Mouse (Mus musculus) B cell, adult 62 days (primary cell): ENCODE measurements around the gene Sgsm1. TPM values are rescaled to one million over a fixed set of nuclear protein-coding genes. Genes with fewer than 3 reads are reported as not detected.

Experiments
- total RNA-seq: library from RNA; stranded (reverse); gene quantifications from 4 replicates; pipeline ENCODE4 v1.2.4, GENCODE M21; 2023

Gene Sgsm1
- not detected in 4 replicates for total RNA-seq

GRCm38 (mm10) chr5:113310377-113311003 is at the start of gene Sgsm1:
Sgsm1 (minus strand) TSS chr5:113310786.

DNA sequence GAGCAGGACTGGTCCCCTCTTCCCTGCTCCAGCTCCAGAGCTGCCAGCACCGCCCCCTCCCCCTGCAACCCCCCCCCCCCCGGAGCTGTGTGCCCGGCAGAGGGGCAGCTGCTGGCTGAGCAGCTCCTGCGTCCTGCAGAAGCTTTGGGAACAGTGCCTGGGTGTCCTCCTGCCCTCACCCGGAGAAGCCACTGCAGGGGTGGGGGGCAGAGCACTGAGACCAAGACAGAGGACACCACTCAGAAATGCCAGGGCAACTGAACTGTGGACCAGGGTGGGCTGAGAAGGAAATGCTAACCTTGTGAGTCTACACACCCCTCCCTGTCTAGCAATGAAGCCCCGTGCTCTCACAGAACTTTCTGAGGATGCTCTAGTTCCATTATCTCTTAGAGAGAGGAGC is 46.6 kb upstream of the Sgsm1 start, which contains the start of gene Aym1:
Gene Aym1, plus strand, starts transcription at position 109 of the 400 bp plus-strand sequence.

GRCm38 (mm10) chr5:113226632-113227102 is 83.9 kb downstream of the Sgsm1 start, which contains the start of gene Tmem211:
Tmem211 (plus strand) TSS chr5:113226909.

DNA sequence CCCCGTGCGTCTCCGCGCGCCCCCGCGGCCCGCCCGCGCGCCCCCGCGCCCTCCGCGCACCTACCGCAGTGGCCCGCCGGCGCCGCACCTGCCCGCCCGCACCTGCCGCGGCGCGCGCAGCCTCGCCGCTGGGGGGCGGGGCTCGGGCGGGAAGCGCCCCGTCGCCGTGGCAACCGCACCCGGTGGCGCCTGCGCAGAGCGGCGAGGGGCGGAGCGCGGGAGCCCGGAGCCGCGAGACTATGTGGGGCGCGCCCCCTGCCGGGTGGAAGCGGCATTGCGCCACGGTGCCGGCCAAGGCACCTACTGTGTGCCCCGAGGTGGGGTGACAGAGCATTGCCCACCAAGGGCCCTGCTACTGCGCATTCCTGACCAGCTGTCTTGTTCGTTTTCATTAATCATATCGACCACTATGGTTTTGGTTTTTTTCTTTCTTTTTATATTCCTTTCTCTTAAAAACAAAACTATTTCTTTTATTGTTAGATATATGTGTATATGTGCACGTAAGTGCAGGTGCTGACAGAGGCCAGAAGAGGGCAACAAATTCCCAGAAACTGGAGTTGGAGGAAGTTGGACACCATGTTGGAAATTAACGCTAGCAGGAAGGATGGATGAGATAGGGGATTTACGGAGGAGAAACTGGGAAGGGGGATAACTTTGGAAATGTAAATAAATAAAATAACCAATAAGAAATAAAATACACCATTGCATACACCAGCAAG is 89.3 kb downstream of the Sgsm1 start, which contains the start of gene 2900026A02Rik:
Gene 2900026A02Rik, minus strand, starts transcription at position 90 of the 719 bp plus-strand sequence.

Other genes with a start within 250 kb of the Sgsm1 start
- gene Crybb2, start 240.7 kb downstream of the Sgsm1 start, total RNA-seq = not detected in 4 replicates
- not detected in 4 replicates for gene Crybb3, start 229.2 kb downstream of the Sgsm1 start, total RNA-seq
- gene 2900026A02Rik, start 89.5 kb downstream of the Sgsm1 start, total RNA-seq = 0.80 to 1.1 TPM (median 1.0 TPM) in 4 replicates
- gene Tmem211, start 83.9 kb downstream of the Sgsm1 start, total RNA-seq = not detected in 4 replicates
- gene Aym1, start 46.5 kb upstream of the Sgsm1 start, total RNA-seq = not detected in 4 replicates
- gene Wscd2, start 179.5 kb upstream of the Sgsm1 start, total RNA-seq = 0.24 to 0.40 TPM (median 0.34 TPM) in 4 replicates